Mouse (Mus musculus) left cerebral cortex, adult 9 months (tissue): Measurements from ENCODE around the gene Acap1.
A peak's percentile ranks its signal among the peaks of the same experiment; 100 is the strongest.
"Not testable (repeated sequence)": the region's sequence is repeated elsewhere in the genome, so short reads cannot be mapped to it uniquely, and the experiment has no call there.

Experiments used
- DNase-seq, 2 experiments: peaks; one replicate each; pipeline ENCODE4 v3.0.0; 2022; ENCODE audit warnings: low spot score in 2 of 2

Acap1 gene

GRCm38 (mm10) chr11:69876867-69877266 lies 18.5 kb downstream of the Acap1 start:
- DNase-seq = peak in 1 of 2 experiments; percentile 78

- peak in 1 of 2 experiments; percentile 31 for DNase-seq
These were observed 19.2 kb downstream of the Acap1 start for GRCm38 (mm10) chr11:69876186-69876585.

- no peak for DNase-seq
These were observed 22.9 kb downstream of the Acap1 start for GRCm38 (mm10) chr11:69872451-69872850.

GRCm38 (mm10) chr11:69871822-69872221 lies 23.5 kb downstream of the Acap1 start:
- no peak for DNase-seq

GRCm38 (mm10) chr11:69870289-69871069 lies 24.9 kb downstream of the Acap1 start:
- DNase-seq = no peak

- no peak for DNase-seq
These were observed 28.0 kb downstream of the Acap1 start for GRCm38 (mm10) chr11:69867335-69867734.

GRCm38 (mm10) chr11:69865561-69865960 lies 29.8 kb downstream of the Acap1 start:
- no peak for DNase-seq

GRCm38 (mm10) chr11:69864138-69864860 lies 31.0 kb downstream of the Acap1 start:
- no peak for DNase-seq

- DNase-seq = not testable (repeated sequence)
These were observed 31.6 kb downstream of the Acap1 start for GRCm38 (mm10) chr11:69863729-69864128.

GRCm38 (mm10) chr11:69858113-69858998 lies 37.0 kb downstream of the Acap1 start, which contains the start of gene Tnk1:
Gene Tnk1, minus strand, starts transcription at chr11:69858730.
- no peak for DNase-seq

GRCm38 (mm10) chr11:69855347-69855746 lies 40.0 kb downstream of the Acap1 start:
- DNase-seq = no peak

- DNase-seq = no peak
These were observed 40.7 kb downstream of the Acap1 start for GRCm38 (mm10) chr11:69854680-69855079.

GRCm38 (mm10) chr11:69853994-69854393 lies 41.3 kb downstream of the Acap1 start:
- DNase-seq = no peak

- no peak for DNase-seq
These were observed 44.6 kb downstream of the Acap1 start for GRCm38 (mm10) chr11:69850754-69851153.

GRCm38 (mm10) chr11:69849884-69850283 lies 45.5 kb downstream of the Acap1 start:
- no peak for DNase-seq

- no peak for DNase-seq
These were observed 46.2 kb downstream of the Acap1 start for GRCm38 (mm10) chr11:69849128-69849527.

- no peak for DNase-seq
These were observed 47.3 kb downstream of the Acap1 start for GRCm38 (mm10) chr11:69848021-69848420.

GRCm38 (mm10) chr11:69846738-69847688 lies 48.3 kb downstream of the Acap1 start:
- no peak for DNase-seq

GRCm38 (mm10) chr11:69846198-69846680 lies 49.1 kb downstream of the Acap1 start, which contains the start of gene Plscr3:
Gene Plscr3, plus strand, starts transcription at chr11:69846376.
- peak; percentile 59 to 83 for DNase-seq

- no peak for DNase-seq
These were observed 56.6 kb downstream of the Acap1 start for GRCm38 (mm10) chr11:69838714-69839104.
